Mouse (Mus musculus) kidney, adult 2 months (tissue): ENCODE measurements around the gene Ifnk. TPM values are rescaled to one million over a fixed set of nuclear protein-coding genes. Genes with fewer than 3 reads are reported as not detected.

Experiments
- DNase-seq: peaks from one replicate; pipeline ENCODE4 v3.0.0; 2021
- H3K27ac ChIP-seq: fragments of 200-500 bp; 2 replicates; pipeline ENCODE4 v1.5.1; 2012; ENCODE audit warnings: low read depth, low read length, control low read depth, inconsistent platforms; ENCODE audit not compliant: insufficient read depth
- H3K27me3 ChIP-seq: fragments of 200-500 bp; replicated peaks from 2 replicates; pipeline ENCODE4 v1.6.1; 2012; ENCODE audit warnings: mild to moderate bottlenecking, moderate library complexity, low read length, inconsistent platforms; ENCODE audit not compliant: control insufficient read depth, insufficient read depth
- H3K36me3 ChIP-seq: fragments of 200-500 bp; 2 replicates; pipeline ENCODE4 v1.6.1; 2012; ENCODE audit warnings: mild to moderate bottlenecking, moderate library complexity, low read length, inconsistent platforms; ENCODE audit not compliant: control insufficient read depth, insufficient read depth
- H3K4me1 ChIP-seq: fragments of 200-500 bp; 2 replicates; pipeline ENCODE4 v1.6.1; 2011; ENCODE audit warnings: low read length; ENCODE audit not compliant: control insufficient read depth, insufficient read depth
- H3K4me3 ChIP-seq: fragments of 200-500 bp; 2 replicates; pipeline ENCODE4 v1.5.1; 2011; ENCODE audit warnings: mild to moderate bottlenecking, low read depth, low read length, control low read depth; ENCODE audit not compliant: insufficient read depth
- CTCF ChIP-seq: fragments of 200-500 bp; conservative IDR thresholded peaks from 2 replicates; pipeline ENCODE4 v1.5.1; 2011; ENCODE audit warnings: low read depth, mild to moderate bottlenecking, control low read depth, low read length, moderate library complexity, mixed read lengths; ENCODE audit not compliant: insufficient read depth, insufficient read length
- POLR2A ChIP-seq: fragments of 200-500 bp; IDR thresholded peaks from one replicate; pipeline ENCODE4 v1.6.1; 2011; ENCODE audit warnings: low read depth, low read length, control low read depth
- WGBS: fragments of 180-500 bp; shearing (Covaris S2); methylation state at CpG from one replicate; pipeline ENCODE4 v1.1.7; 2018; 5-methylcytosine and 5-hydroxymethylcytosine counted together
- polyA plus RNA-seq: library from polyadenylated mRNA; depleted of rRNA; stranded (reverse); fragments of >200 nt; gene quantifications from 2 replicates; pipeline ENCODE4 v1.2.3, GENCODE M21; 2012; rRNA removed

The Ifnk gene
- polyA plus RNA-seq, 1 experiment = not detected

DNA sequence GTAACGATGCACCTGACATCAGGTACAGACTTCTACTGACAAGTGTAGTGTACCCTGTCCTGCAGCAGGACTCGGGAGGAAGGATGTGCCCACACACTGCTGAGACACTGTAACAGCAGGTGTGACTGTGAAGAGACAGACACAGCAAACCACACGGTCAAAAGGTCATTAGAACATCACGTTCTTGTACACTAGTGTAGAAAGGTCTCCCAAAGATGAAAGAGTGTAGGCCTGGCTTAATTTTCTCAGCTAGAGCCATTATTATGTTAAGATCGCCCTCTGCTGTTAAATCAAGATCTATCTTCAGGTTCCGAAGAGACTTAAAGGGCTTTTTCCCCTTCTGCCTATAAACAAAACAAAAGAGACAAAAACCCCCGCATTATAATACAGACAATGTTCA lies 40.9 kb downstream of the Ifnk start:
- Histone ChIP-seq H3K36me3 (peaks cover 3% of the 10 kb centered on the region; the same call in 1 of the 2 replicates), H3K4me3 (no peak overlapping the region), H3K27me3 (no peaks in the 10 kb centered on the region), H3K27ac (no peak overlapping the region), H3K4me1 (no peaks in the 10 kb centered on the region)
- TF ChIP-seq POLR2A (no peak), CTCF (no peak)
- WGBS = 41% methylated on average over 7 of the region's 7 CpGs
- peak; percentile 45 for DNase-seq

DNA sequence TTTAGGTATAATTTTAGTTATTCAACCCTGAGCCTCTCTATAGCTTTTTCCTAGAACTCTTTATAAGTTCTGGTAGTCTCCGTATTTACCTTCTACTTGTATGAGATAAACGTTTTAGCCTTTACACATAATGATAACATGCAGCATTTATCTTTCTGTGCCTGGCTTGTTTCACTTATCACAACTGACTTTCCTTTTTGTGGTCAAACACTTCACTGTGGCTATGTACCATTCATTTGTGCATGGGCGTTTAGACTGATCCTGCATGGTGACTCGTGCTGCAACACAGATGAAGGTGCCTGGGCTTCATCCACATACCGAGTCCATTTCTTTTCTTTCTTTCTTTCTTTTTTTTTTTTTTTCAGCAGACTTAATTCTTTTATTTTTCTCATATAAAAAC lies 49.8 kb downstream of the Ifnk start:
- H3K4me1 ChIP-seq = peaks cover 9% of the 10 kb centered on the region
- TF ChIP-seq CTCF (no peak), POLR2A (no peak)
- 98% methylated on average over 5 of the region's 5 CpGs for WGBS

More for the DNA sequence above, 49.8 kb downstream of the Ifnk start:
- DNase-seq = no peak
- H3K27me3 ChIP-seq = no peaks in the 10 kb centered on the region
- peaks cover 2% of the 10 kb centered on the region for H3K36me3 ChIP-seq
- H3K27ac ChIP-seq = no peak overlapping the region
- H3K4me3 ChIP-seq = no peak overlapping the region

Other genes starting within 250 kb of the Ifnk start
- 11.8 and 13.4 TPM in 2 replicates for gene Mob3b, start 5.4 kb downstream of the Ifnk start, polyA plus RNA-seq
- 5.6 and 6.6 TPM in 2 replicates for gene C9orf72, start 74.1 kb downstream of the Ifnk start, polyA plus RNA-seq